Mouse (Mus musculus) heart, postnatal 36 days (tissue): ENCODE data around the gene Tlr11. TPM values are rescaled to one million over a fixed set of nuclear protein-coding genes. Genes with fewer than 3 reads are reported as not detected.
A peak's percentile ranks its signal among the peaks of the same experiment; 100 is the strongest.

Experiments
- DNase-seq, 2 experiments: peaks; one replicate each; pipeline ENCODE4 v3.0.0; 2021 to 2022
- intact Hi-C: fragments of 180-260 bp; cut with DNase I; formaldehyde crosslinking; loops from one replicate; pipeline ENCODE4 v1.15.1; 2025
- total RNA-seq, 2 experiments: library from RNA; stranded (reverse); gene quantifications; 2 replicates each; pipeline ENCODE4 v1.2.3; 2021

Gene Tlr11
- under 1 TPM in 1 of 2 experiments, not detected in 1; 0.08 TPM for total RNA-seq

- DNase-seq: no peak
- intact Hi-C loops: no loop called here
Measured at GRCm38 (mm10) chr14:50357593-50357992, at the start of gene Tlr11. Gene Tlr11, plus strand, starts transcription at chr14:50357914.

DNA sequence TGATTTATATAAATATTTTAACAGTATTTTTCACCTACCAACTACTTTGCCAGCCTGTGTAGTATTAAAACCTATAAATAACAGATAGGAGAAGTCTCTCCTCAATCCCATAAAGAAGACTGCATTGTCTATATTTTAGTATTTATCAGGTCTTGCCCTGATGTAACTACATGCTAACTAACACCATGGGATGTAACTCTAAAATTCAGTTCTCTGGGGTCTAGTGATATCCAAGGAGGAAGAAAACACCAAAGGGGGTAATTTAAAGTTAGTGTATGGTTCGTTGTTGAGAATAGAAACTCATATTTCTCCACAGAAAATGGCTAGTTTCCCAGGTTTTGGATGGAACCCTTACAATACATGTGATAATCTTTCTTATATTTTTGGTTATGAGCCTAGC, 31.1 kb upstream of the Tlr11 start, which contains the start of gene Olfr734:
TSS of gene Olfr734 (minus strand) at position 101 of the 400 bp plus-strand sequence.
- intact Hi-C loops: no loop called here
- no peak for DNase-seq

DNA sequence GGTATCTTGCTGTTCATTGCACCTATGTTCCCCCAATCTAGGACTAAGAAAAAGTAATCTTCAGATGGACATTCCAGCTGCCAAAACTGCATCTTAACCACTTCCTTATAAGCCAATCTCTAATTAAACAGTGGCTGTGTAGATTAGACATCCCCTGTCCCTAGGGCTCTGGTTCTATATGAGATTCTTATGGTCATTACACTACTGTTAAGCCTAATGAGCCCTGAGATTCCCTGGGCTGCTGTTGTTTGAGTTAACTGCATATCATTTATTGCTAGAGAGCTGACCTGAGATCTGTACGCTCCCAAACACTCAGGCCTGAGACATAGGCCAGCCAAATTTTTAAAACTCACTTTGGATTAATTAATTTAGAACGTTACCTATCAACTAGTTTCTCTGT, 8.9 kb upstream of the Tlr11 start, which contains the start of gene Olfr735:
TSS of gene Olfr735 (minus strand) at position 77 of the 400 bp plus-strand sequence.
- no peak for DNase-seq
- intact Hi-C loops: no loop called here

- intact Hi-C loops: no loop called here
Measured at GRCm38 (mm10) chr14:50352438-50352837, 5.3 kb upstream of the Tlr11 start.

DNA sequence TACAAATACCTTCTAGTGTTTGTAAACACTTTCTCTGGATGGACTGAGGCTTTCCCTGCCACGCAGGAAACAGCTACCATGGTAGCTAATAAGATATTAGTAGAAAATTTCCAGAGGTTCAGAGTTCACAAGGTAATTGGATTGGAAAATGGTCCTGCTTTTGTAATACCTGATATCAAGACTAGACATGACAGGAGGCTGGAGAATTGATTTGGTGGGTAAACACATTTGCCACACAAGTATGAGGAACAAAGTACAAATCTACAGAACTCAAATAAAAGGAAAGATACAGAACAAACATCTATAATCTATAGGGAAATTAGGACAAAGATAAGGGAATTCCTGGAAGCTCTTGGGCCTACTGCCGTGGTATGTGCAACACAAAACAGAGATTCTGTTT, 989 bp upstream of the Tlr11 start:
- intact Hi-C loops: no loop called here
- DNase-seq: no peak

More at GRCm38 (mm10) chr14:50352438-50352837, 5.3 kb upstream of the Tlr11 start:
- DNase-seq: peak in 1 of 2 experiments; percentile 23

GRCm38 (mm10) chr14:50360480-50360879, 2.8 kb downstream of the Tlr11 start:
- intact Hi-C loops: no loop called here
- DNase-seq: no peak

GRCm38 (mm10) chr14:50363561-50363960, 5.8 kb downstream of the Tlr11 start:
- intact Hi-C loops: no loop called here
- DNase-seq: no peak

DNA sequence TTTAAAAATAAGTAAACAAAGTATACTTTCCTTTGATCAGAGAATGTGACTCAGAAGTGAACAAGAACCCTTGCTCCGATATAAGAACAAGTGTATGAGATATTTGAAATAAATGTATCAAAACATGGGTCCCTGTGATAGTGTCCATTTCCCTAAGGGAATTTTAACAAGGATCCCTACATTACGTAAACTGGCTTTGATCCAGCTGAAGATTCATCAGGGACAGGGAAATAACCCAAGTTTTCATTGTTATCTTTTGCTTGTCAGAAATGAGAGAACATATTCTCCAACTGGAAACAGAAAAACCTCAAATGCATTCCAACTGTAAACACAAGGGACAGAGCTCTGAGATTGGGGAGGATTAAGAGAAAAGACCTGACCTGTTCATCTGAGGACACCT, 23.1 kb downstream of the Tlr11 start, which contains the start of gene Olfr736:
TSS of gene Olfr736 (plus strand) at position 301 of the 400 bp plus-strand sequence.
- intact Hi-C loops: no loop called here
- no peak for DNase-seq

- intact Hi-C loops: no loop called here
- DNase-seq: no peak
Measured at GRCm38 (mm10) chr14:50407268-50407667, 49.6 kb downstream of the Tlr11 start, which contains the start of gene Olfr738. Gene Olfr738, plus strand, starts transcription at chr14:50407568.

Other genes with a start within 250 kb of the Tlr11 start
- not detected for gene Olfr727, start 234.7 kb upstream of the Tlr11 start, total RNA-seq
- not detected for gene Olfr728, start 215.2 kb upstream of the Tlr11 start, total RNA-seq
- gene Olfr729, start 205.0 kb upstream of the Tlr11 start, total RNA-seq: not detected
- gene Olfr730, start 169.7 kb upstream of the Tlr11 start, total RNA-seq: not detected
- gene Olfr731, start 116.0 kb upstream of the Tlr11 start, total RNA-seq: not detected
- gene Olfr732, start 73.7 kb upstream of the Tlr11 start, total RNA-seq: not detected
- not detected for gene Olfr733, start 56.4 kb upstream of the Tlr11 start, total RNA-seq
- not detected for gene Olfr734, start 31.2 kb upstream of the Tlr11 start, total RNA-seq
- gene Olfr735, start 9.0 kb upstream of the Tlr11 start, total RNA-seq: not detected
- not detected for gene Olfr736, start 23.2 kb downstream of the Tlr11 start, total RNA-seq
- not detected for gene Olfr738, start 49.7 kb downstream of the Tlr11 start, total RNA-seq
- not detected for gene Olfr739, start 60.7 kb downstream of the Tlr11 start, total RNA-seq
- gene Olfr740, start 87.6 kb downstream of the Tlr11 start, total RNA-seq: not detected
- not detected for gene Olfr741, start 114.8 kb downstream of the Tlr11 start, total RNA-seq
- not detected for gene Olfr742, start 145.7 kb downstream of the Tlr11 start, total RNA-seq
- gene Olfr743, start 163.9 kb downstream of the Tlr11 start, total RNA-seq: not detected